Mouse (Mus musculus) neural tube, embryonic 14.5 days (tissue): Measurements from ENCODE around the gene Dnajc28. TPM values are rescaled to one million over a fixed set of nuclear protein-coding genes. Genes with fewer than 3 reads are reported as not detected.
A peak's percentile ranks its signal among the peaks of the same experiment; 100 is the strongest.

Experiments used
- ATAC-seq: fragments of 200-750 bp; cut with Nextera tagmentation; 2 replicates; pipeline ENCODE4 v1.8.0; 2017; ENCODE audit warnings: low read depth, mild to moderate bottlenecking, moderate TSS enrichment, moderate library complexity
- H3K27ac ChIP-seq: fragments of 300-500 bp; sonication (generic); 2 replicates; pipeline ENCODE4 v1.5.1; 2014; ENCODE audit warnings: low read depth, mild to moderate bottlenecking, control low read depth, low read length, moderate library complexity, mixed read lengths
- H3K27me3 ChIP-seq: fragments of 300-500 bp; sonication (generic); 2 replicates; pipeline ENCODE4 v1.6.1; 2014; ENCODE audit warnings: low read length; ENCODE audit not compliant: control insufficient read depth, insufficient read depth
- H3K36me3 ChIP-seq: fragments of 300-500 bp; sonication (generic); 2 replicates; pipeline ENCODE4 v1.6.1; 2014; ENCODE audit warnings: low read length, mixed read lengths; ENCODE audit not compliant: control insufficient read depth, insufficient read depth
- H3K4me1 ChIP-seq: fragments of 300-500 bp; sonication (generic); 2 replicates; pipeline ENCODE4 v1.6.1; 2014; ENCODE audit warnings: low read length; ENCODE audit not compliant: control insufficient read depth, insufficient read depth
- H3K4me2 ChIP-seq: fragments of 300-500 bp; sonication (generic); 2 replicates; pipeline ENCODE4 v1.6.1; 2014; ENCODE audit warnings: mild to moderate bottlenecking, low read depth, low read length, control low read depth
- H3K4me3 ChIP-seq: fragments of 300-500 bp; sonication (generic); 2 replicates; pipeline ENCODE4 v1.5.1; 2014; ENCODE audit warnings: low read depth, low read length, control low read depth, mixed read lengths
- H3K9ac ChIP-seq: fragments of 300-500 bp; sonication (generic); replicated peaks from 2 replicates; pipeline ENCODE4 v1.6.1; 2014; ENCODE audit warnings: low read depth, mild to moderate bottlenecking, control low read depth, low read length, mixed read lengths
- H3K9me3 ChIP-seq: fragments of 300-500 bp; sonication (generic); 2 replicates; pipeline ENCODE4 v1.6.1; 2016; ENCODE audit warnings: low read length; ENCODE audit not compliant: control insufficient read depth
- WGBS: fragments of 180-500 bp; shearing (Covaris S2); extraction: QIAGEN DNeasy Blood & Tissue Kit; methylation state at CpG from one replicate; pipeline ENCODE4 v1.1.7; 2014; 5-methylcytosine and 5-hydroxymethylcytosine counted together
- polyA plus RNA-seq: library from polyadenylated mRNA; unstranded; fragments of >200 nt; fragmentation: Nextera tagmentation; extraction: Ambion mirVana; gene quantifications from 2 replicates; pipeline ENCODE4 v1.2.1, GENCODE M21; 2014

Dnajc28 gene
- polyA plus RNA-seq, 1 experiment from 2014 or later, result 5.2 TPM

GRCm38 (mm10) chr16:91605156-91605555, 13.7 kb downstream of the Dnajc28 start:
- Histone ChIP-seq H3K27me3 (no peaks in the 10 kb centered on the region), H3K4me1 (no peaks in the 10 kb centered on the region), H3K9me3 (no peaks in the 10 kb centered on the region), H3K4me2 (no peak overlapping the region), H3K36me3 (no peaks in the 10 kb centered on the region), H3K27ac (no peak overlapping the region), H3K4me3 (no peak overlapping the region), H3K9ac (no peak overlapping the region)
- no peak for ATAC-seq
- WGBS, result 78% methylated on average over 6 of the region's 6 CpGs

- Histone ChIP-seq H3K4me2 (no peak overlapping the region), H3K9me3 (no peaks in the 10 kb centered on the region), H3K4me1 (peaks cover 2% of the 10 kb centered on the region; the same call in 1 of the 2 replicates), H3K4me3 (no peak overlapping the region), H3K9ac (no peak overlapping the region), H3K27me3 (no peaks in the 10 kb centered on the region; the same call in 1 of the 2 replicates), H3K27ac (no peak overlapping the region), H3K36me3 (no peaks in the 10 kb centered on the region)
- 59% methylated on average over 9 of the region's 9 CpGs for WGBS
- no peak for ATAC-seq
Measured at GRCm38 (mm10) chr16:91601693-91602092, 17.1 kb downstream of the Dnajc28 start.

- no peaks in the 10 kb centered on the region for H3K9me3 ChIP-seq
- no peak overlapping the region for H3K9ac ChIP-seq
- H3K27ac ChIP-seq, result no peak overlapping the region
- no peaks in the 10 kb centered on the region for H3K36me3 ChIP-seq
- 67% methylated on average over 4 of the region's 4 CpGs for WGBS
- no peak overlapping the region for H3K4me2 ChIP-seq
- H3K4me1 ChIP-seq, result peaks cover 8% of the 10 kb centered on the region; the same call in 1 of the 2 replicates
- ATAC-seq, result no peak
- H3K27me3 ChIP-seq, result no peaks in the 10 kb centered on the region; the same call in 1 of the 2 replicates
- H3K4me3 ChIP-seq, result no peak overlapping the region
Measured at GRCm38 (mm10) chr16:91601081-91601480, 17.7 kb downstream of the Dnajc28 start.

- no peak overlapping the region for H3K9ac ChIP-seq
Measured at GRCm38 (mm10) chr16:91599242-91599641, 19.6 kb downstream of the Dnajc28 start.

GRCm38 (mm10) chr16:91597672-91598010, 21.2 kb downstream of the Dnajc28 start, which contains the start of gene Tmem50b:
Gene Tmem50b (minus strand): TSS chr16:91597800.
- ATAC-seq, result peak; percentile 99
- Histone ChIP-seq H3K9ac (peak within 1 kb of the TSS; percentile 78), H3K27ac (peak within 1 kb of the TSS; percentile 76), H3K4me2 (peak within 1 kb of the TSS; percentile 80), H3K27me3 (no peaks in the 10 kb centered on the region; the same call in 1 of the 2 replicates), H3K4me3 (peak within 1 kb of the TSS; percentile 89), H3K36me3 (no peaks in the 10 kb centered on the region), H3K4me1 (peaks cover 8% of the 10 kb centered on the region; the same call in 1 of the 2 replicates), H3K9me3 (no peaks in the 10 kb centered on the region)
- whole genome bisulfite sequencing, result 2% methylated on average over 31 of the region's 34 CpGs

More at GRCm38 (mm10) chr16:91599242-91599641, 19.6 kb downstream of the Dnajc28 start:
- no peaks in the 10 kb centered on the region for H3K36me3 ChIP-seq
- no peaks in the 10 kb centered on the region for H3K9me3 ChIP-seq
- no peak overlapping the region for H3K4me2 ChIP-seq
- H3K4me1 ChIP-seq, result peaks cover 8% of the 10 kb centered on the region; the same call in 1 of the 2 replicates
- no peaks in the 10 kb centered on the region; the same call in 1 of the 2 replicates for H3K27me3 ChIP-seq
- no peak overlapping the region for H3K27ac ChIP-seq
- H3K4me3 ChIP-seq, result no peak overlapping the region
- ATAC-seq, result no peak

- H3K9me3 ChIP-seq, result no peaks in the 10 kb centered on the region
- peak overlapping the region; percentile 78 for H3K9ac ChIP-seq
- no peaks in the 10 kb centered on the region for H3K36me3 ChIP-seq
- peak; percentile 77 for ATAC-seq
- H3K4me2 ChIP-seq, result peak overlapping the region; percentile 80
- no peaks in the 10 kb centered on the region; the same call in 1 of the 2 replicates for H3K27me3 ChIP-seq
- under 1% methylated on average over 74 of the region's 75 CpGs for WGBS
- peaks cover 8% of the 10 kb centered on the region; the same call in 1 of the 2 replicates for H3K4me1 ChIP-seq
- H3K4me3 ChIP-seq, result peak overlapping the region; percentile 89
- peak overlapping the region; percentile 76 for H3K27ac ChIP-seq
Measured at GRCm38 (mm10) chr16:91596779-91597671, 21.8 kb downstream of the Dnajc28 start.

GRCm38 (mm10) chr16:91596397-91596778, 22.4 kb downstream of the Dnajc28 start:
- Histone ChIP-seq H3K9me3 (no peaks in the 10 kb centered on the region), H3K27ac (no peak overlapping the region; the same call in 1 of the 2 replicates), H3K4me1 (peaks cover 8% of the 10 kb centered on the region; the same call in 1 of the 2 replicates), H3K4me3 (peak overlapping the region; percentile 89), H3K36me3 (no peaks in the 10 kb centered on the region), H3K4me2 (peak overlapping the region; percentile 80), H3K9ac (peak overlapping the region; percentile 78; the same call in 1 of the 2 replicates), H3K27me3 (no peaks in the 10 kb centered on the region; the same call in 1 of the 2 replicates)
- WGBS, result 17% methylated on average over 9 of the region's 9 CpGs
- ATAC-seq, result no peak

- Histone ChIP-seq H3K27me3 (no peaks in the 10 kb centered on the region; the same call in 1 of the 2 replicates), H3K9ac (no peak overlapping the region), H3K36me3 (no peaks in the 10 kb centered on the region), H3K9me3 (no peaks in the 10 kb centered on the region), H3K27ac (no peak overlapping the region), H3K4me2 (no peak overlapping the region), H3K4me1 (peaks cover 8% of the 10 kb centered on the region; the same call in 1 of the 2 replicates), H3K4me3 (no peak overlapping the region)
- WGBS, result 65% methylated on average over 6 of the region's 6 CpGs
- ATAC-seq, result no peak
Measured at GRCm38 (mm10) chr16:91595076-91595475, 23.8 kb downstream of the Dnajc28 start.

GRCm38 (mm10) chr16:91593262-91593661, 25.6 kb downstream of the Dnajc28 start:
- Histone ChIP-seq H3K4me3 (no peak overlapping the region), H3K27ac (no peak overlapping the region), H3K27me3 (no peaks in the 10 kb centered on the region; the same call in 1 of the 2 replicates), H3K4me1 (peaks cover 8% of the 10 kb centered on the region; the same call in 1 of the 2 replicates), H3K36me3 (no peaks in the 10 kb centered on the region), H3K9ac (no peak overlapping the region), H3K4me2 (no peak overlapping the region), H3K9me3 (no peaks in the 10 kb centered on the region)
- 81% methylated on average over 3 of the region's 3 CpGs for WGBS
- ATAC-seq, result no peak
